Mouse (Mus musculus) CH12.LX (cell line): ENCODE data around the gene Rsc1a1.

ENCODE experiments used
- BHLHE40 ChIP-seq: IDR thresholded peaks from 2 replicates; pipeline ENCODE4 v1.6.1; 2011; ENCODE audit warnings: mild to moderate bottlenecking, low read depth, low read length, improper control_type of control experiment
- CTCF ChIP-seq, 2 experiments: IDR thresholded peaks in 1 of 2; conservative IDR thresholded peaks in 1 of 2; 2 replicates each; pipeline ENCODE4 v1.5.1; 2011 to 2012; ENCODE audit warnings: low read depth in 2 of 2, low read length in 2 of 2, improper control_type of control experiment in 1 of 2, inconsistent platforms in 1 of 2, mild to moderate bottlenecking in 1 of 2, moderate library complexity in 1 of 2
- E2F4 ChIP-seq: IDR thresholded peaks from 2 replicates; pipeline ENCODE4 v1.6.1; 2011; ENCODE audit warnings: low read depth, low read length, improper control_type of control experiment; ENCODE audit not compliant: insufficient replicate concordance
- EP300 ChIP-seq: IDR thresholded peaks from 2 replicates; pipeline ENCODE4 v1.6.1; 2011; ENCODE audit warnings: low read length, improper control_type of control experiment
- ETS1 ChIP-seq: conservative IDR thresholded peaks from 2 replicates; pipeline ENCODE4 v1.6.1; 2012; ENCODE audit warnings: low read depth, mild to moderate bottlenecking, inconsistent platforms, low read length, improper control_type of control experiment, moderate library complexity
- KAT2A ChIP-seq: IDR thresholded peaks from 2 replicates; pipeline ENCODE4 v1.6.1; 2012; ENCODE audit warnings: low read length, improper control_type of control experiment, inconsistent platforms; ENCODE audit not compliant: insufficient replicate concordance
- MXI1 ChIP-seq: IDR thresholded peaks from 2 replicates; pipeline ENCODE4 v1.6.1; 2011; ENCODE audit warnings: mild to moderate bottlenecking, low read depth, low read length, improper control_type of control experiment
- POLR2A ChIP-seq: IDR thresholded peaks from 2 replicates; pipeline ENCODE4 v1.6.1; 2011; ENCODE audit warnings: low read depth, mild to moderate bottlenecking, improper control_type of control experiment, low read length
- TCF12 ChIP-seq: IDR thresholded peaks from 2 replicates; pipeline ENCODE4 v1.6.1; 2014; ENCODE audit warnings: low read depth, mild to moderate bottlenecking, inconsistent platforms, low read length, improper control_type of control experiment
- UBTF ChIP-seq: IDR thresholded peaks from 2 replicates; pipeline ENCODE4 v1.6.1; 2012; ENCODE audit warnings: low read depth, mild to moderate bottlenecking, inconsistent platforms, low read length, improper control_type of control experiment, moderate library complexity
- USF1 ChIP-seq: IDR thresholded peaks from 2 replicates; pipeline ENCODE4 v1.6.1; 2014; ENCODE audit warnings: low read depth, mild to moderate bottlenecking, inconsistent platforms, low read length, improper control_type of control experiment

- no peak for TF ChIP-seq CTCF (conservative IDR thresholded peaks at IDR 0.05 in 1 of 2, IDR thresholded peaks at IDR 0.05 in 1 of 2; ENCODE audit: low read depth in 2 of 2, low read length in 2 of 2)
- TF ChIP-seq MXI1 = no peak
- TF ChIP-seq UBTF = no peak
- no peak for TF ChIP-seq TCF12
- TF ChIP-seq E2F4 = no peak
- TF ChIP-seq POLR2A = no peak
- no peak for TF ChIP-seq USF1
- TF ChIP-seq KAT2A = no peak
- TF ChIP-seq BHLHE40 = no peak
- TF ChIP-seq EP300 = no peak
- TF ChIP-seq ETS1 = no peak
Observed at GRCm38 (mm10) chr4:141647187-141647586, 38.2 kb downstream of the Rsc1a1 start.
